Mouse (Mus musculus) naive thymus-derived CD4-positive, alpha-beta T cell, adult 5 months (primary cell): Measurements from ENCODE around the gene Sult2a4. TPM values are rescaled to one million over a fixed set of nuclear protein-coding genes. Genes with fewer than 3 reads are reported as not detected.

Source experiments
- polyA plus RNA-seq: library from polyadenylated mRNA; unstranded; fragments of 100-300 nt; shearing (Covaris generic); gene quantifications from one replicate; pipeline ENCODE4 v1.2.1, GENCODE M21; 2017

Gene Sult2a4
- polyA plus RNA-seq = not detected

GRCm38 (mm10) chr7:13989507-13989906, at the start of gene Sult2a4:
Sult2a4 (minus strand) TSS chr7:13989607.

Other genes with a start within 250 kb of the Sult2a4 start
- gene Sult2a1, start 152.2 kb downstream of the Sult2a4 start, polyA plus RNA-seq = not detected
- gene Sult2a3, start 133.4 kb upstream of the Sult2a4 start, polyA plus RNA-seq = not detected